Mouse (Mus musculus): ENCODE measurements at regions not wholly inside any gene's neighbourhood (a gene's known extent, or its start where the extent isn't known, plus 50 kb on each side); places are given as distances from the start of the nearest gene placed in this dataset.

- ATAC-seq (replicated peaks; ENCODE audit: poor library complexity, severe bottlenecking): no peak
Observed at GRCm38 (mm10) chr16:74467159-74467558, 55.5 kb upstream of the Robo2 start.

- ATAC-seq (replicated peaks; ENCODE audit: poor library complexity, severe bottlenecking): no peak
Observed at GRCm38 (mm10) chr16:74464835-74465234, 53.2 kb upstream of the Robo2 start.

GRCm38 (mm10) chr16:74464290-74464689, 52.7 kb upstream of the Robo2 start:
- ATAC-seq (replicated peaks; ENCODE audit: poor library complexity, severe bottlenecking): no peak

GRCm38 (mm10) chr16:74462436-74462835, 50.8 kb upstream of the Robo2 start:
- ATAC-seq (replicated peaks; ENCODE audit: poor library complexity, severe bottlenecking): no peak
